Mouse (Mus musculus): Measurements from ENCODE around the gene Calml4.

DNA sequence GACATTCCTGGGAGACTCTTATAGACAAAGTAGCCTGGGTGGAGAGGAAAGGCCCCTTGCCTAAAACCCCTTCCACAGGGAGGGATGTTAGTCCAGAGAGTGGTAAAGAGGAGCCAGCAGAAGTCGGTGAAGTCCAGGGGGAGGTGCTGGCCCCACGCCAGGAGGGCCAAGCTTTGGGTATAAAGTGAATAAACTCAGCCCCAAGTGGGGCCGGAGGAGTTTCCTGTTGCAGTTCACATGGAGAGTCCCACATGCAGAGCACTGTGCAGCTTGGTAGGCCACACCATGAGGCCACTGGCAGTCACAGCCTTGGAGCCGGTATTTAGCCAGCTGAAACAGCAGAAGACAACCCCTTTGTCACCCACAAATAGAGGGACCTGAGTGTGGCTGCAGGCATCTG, 3.4 kb upstream of the Calml4 start:
- TF ChIP-seq POLR2A (IDR thresholded peaks at IDR 0.05; ENCODE audit: borderline replicate concordance, control insufficient read depth, low read depth, low read length), result no peak
- no peak for TF ChIP-seq CTCF (IDR thresholded peaks at IDR 0.05; ENCODE audit: control insufficient read depth, insufficient read depth, low read length)

Data from bone marrow, adult 2 months (tissue).